Mouse (Mus musculus) urinary bladder, postnatal 0 days (tissue): ENCODE measurements around the gene Arsa. TPM values are rescaled to one million over a fixed set of nuclear protein-coding genes. Genes with fewer than 3 reads are reported as not detected.

Experiments used
- polyA plus RNA-seq: library from polyadenylated mRNA; unstranded; fragments of >200 nt; fragmentation: Nextera tagmentation; extraction: Ambion mirVana; gene quantifications from 2 replicates; pipeline ENCODE4 v1.2.1, GENCODE M21; 2015

Gene Arsa
- 22.7 and 25.5 TPM in 2 replicates for polyA plus RNA-seq

DNA sequence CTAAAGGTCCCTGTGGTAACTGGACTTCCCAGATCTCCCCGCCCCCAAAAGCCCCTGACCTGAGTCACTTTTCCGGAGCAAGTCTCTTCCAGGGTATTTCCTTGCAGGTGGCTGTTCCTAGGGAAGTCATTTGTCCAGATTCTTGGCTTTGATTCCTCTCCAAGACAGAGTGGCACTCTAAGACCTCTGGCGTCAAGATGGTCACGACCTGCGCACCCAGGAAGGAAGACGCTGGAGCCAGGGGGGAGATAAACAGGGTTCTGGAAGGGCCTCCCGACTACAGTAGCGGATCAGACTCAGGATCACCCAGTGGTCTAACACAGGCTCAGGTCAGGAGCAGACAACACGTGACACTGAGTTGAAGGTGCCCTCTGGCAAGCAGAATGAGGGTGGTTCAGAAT is at the start of gene Arsa:
Arsa (minus strand) TSS at position 335 of the 401 bp plus-strand sequence.

DNA sequence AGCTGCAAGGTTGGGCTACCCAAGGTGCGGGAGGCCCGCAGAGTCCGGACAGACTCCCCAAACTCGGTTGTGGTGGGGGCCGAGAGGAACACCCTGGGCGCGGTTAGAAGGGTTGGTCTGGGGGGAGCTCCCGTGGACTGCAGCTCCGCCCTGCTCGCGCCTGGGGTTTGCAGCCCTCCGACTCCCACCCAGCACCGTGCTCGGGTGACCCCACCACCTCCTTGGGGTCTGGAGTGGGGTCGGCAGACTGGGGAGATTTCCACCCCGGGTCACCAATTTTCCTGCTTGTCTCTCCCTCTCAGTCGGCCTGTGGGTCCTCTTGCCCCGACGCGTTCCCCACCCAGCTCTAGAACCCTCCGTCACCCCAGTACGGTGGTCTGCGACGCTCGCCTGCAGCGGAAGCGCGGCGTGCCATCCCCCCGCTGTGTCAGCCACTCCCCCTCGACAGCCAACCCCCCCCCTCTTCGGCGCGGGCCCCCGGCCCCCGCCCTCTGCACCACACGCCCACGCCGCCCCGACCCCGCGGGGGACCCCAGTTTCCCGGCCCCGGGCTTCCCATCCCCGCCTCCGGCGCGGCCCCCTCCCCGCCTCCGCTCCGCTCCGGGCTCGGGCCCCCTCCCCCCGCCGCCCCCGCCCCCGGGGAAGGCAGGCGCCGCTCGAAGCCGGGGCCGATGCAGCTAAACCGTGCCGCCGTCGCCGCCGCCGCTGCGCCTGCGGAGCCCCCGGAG is 21.9 kb upstream of the Arsa start, which contains the start of gene Shank3:
Shank3 (plus strand) TSS at position 663 of the 728 bp plus-strand sequence.

DNA sequence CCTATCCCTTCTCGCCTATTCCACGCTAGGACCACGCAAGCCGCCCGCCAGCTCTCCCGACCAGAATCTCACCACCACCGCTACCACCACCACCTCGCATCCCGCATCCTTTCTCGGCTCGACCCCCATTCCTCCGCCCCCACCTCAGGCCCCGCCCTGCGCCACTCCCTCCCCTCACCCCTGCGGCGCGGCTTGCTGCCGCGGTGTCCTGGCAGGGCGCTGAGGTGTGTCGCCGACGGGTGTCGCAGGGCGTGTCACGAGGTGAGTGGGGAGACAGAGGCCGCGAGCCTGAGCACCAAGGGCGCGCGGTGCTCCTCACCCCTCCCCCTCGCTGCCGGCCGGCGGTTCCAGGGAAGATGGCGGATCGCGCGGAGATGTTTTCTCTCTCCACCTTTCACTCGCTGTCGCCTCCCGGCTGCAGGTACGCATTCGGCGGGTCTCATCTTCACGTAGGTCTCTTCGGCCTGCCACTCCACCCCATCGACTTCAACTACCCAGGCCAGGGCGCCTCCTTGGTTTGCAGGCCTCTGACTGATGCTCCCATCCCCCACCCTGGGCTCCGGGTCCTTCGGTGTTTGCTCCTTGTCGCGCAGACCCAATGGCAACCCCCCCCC is 23.3 kb downstream of the Arsa start, which contains the start of gene Mapk8ip2:
Mapk8ip2 (plus strand) TSS at position 49 of the 614 bp plus-strand sequence.

DNA sequence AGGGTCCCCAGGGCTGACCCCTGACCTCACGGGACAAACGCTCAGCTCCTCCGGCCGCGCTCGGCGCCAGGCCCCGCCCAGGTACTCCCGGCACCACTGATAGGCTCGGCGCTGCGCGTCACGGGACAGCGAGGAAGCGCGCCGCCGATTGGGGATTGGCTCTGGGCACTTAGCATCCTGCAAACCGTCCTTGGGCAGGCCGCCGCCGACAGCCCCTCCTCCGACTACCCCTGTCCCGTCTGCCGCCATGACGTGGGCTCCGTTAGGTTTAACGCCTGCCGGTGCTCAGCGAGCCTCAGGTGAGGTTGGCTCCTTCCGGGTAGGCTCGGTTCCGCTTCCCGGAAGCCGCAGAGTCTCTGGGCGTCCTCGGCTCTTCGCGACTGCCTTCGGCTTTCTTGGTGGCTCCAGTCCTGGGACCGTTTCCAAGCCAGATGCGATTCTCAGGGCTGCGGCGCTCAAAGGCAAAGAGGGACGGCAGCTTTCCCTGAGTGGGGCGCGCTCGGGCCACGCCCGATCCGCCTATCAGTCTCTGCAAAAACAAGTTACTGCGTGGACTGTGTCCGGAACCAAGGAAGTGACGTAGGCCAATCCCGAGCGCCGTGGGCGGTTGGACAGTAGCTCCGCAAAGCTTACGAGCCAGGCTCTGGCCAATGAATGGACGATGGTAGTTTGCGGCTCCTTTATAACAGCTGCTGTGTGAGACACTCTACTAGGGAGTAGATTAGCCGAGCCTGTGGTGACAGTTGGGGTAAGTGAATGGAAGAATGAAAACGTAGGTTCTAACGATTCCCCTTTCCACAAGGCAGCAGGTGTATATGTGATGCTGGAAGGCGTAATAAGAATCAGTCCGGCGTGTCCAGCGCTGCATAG is 47.6 kb downstream of the Arsa start, which contains the start of the genes C730034F03Rik, Gm44502 and Chkb:
C730034F03Rik (plus strand) TSS at position 238 of the 870 bp plus-strand sequence.
Gm44502 (minus strand) TSS at position 345 of the 870 bp plus-strand sequence.
Chkb (minus strand) TSS at position 557 of the 870 bp plus-strand sequence.

DNA sequence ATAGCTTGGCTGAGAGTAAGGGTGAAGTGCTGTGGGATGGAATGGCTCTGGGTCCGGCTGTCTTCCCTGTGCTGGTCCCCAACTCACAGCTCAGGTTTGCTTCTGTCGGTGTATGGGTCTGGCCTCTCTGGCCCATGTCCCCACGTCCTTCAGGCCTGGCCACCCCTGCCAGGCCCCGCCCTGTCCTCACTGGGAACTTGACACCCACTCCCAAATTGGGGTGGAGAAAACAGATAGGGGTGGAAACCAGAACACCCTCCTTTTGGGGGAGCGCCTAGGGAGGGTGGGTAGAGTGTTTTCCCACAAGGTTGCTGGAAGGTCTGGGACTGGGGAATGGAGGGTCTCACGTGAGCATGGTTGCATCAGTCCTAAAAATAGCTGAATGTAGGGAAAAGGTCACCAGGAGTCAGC is 51.5 kb downstream of the Arsa start, which contains the start of gene Cpt1b:
Cpt1b (minus strand) TSS at position 153 of the 411 bp plus-strand sequence.

Other genes starting within 250 kb of the Arsa start
- 30.5 and 30.9 TPM in 2 replicates for gene Sbf1, start 162.1 kb downstream of the Arsa start, polyA plus RNA-seq
- gene Adm2, start 154.7 kb downstream of the Arsa start, polyA plus RNA-seq = 0.40 and 0.57 TPM in 2 replicates
- gene Miox, start 143.0 kb downstream of the Arsa start, polyA plus RNA-seq = not detected in 2 replicates
- 43.3 and 44.4 TPM in 2 replicates for gene Lmf2, start 121.8 kb downstream of the Arsa start, polyA plus RNA-seq
- 87.6 and 102 TPM in 2 replicates for gene Ncaph2, start 121.7 kb downstream of the Arsa start, polyA plus RNA-seq
- 5.2 and 7.6 TPM in 2 replicates for gene Sco2, start 103.6 kb downstream of the Arsa start, polyA plus RNA-seq
- gene Tymp, start 100.4 kb downstream of the Arsa start, polyA plus RNA-seq = 1.5 and 1.9 TPM in 2 replicates
- 0.17 and 0.23 TPM in 2 replicates for gene Odf3b, start 98.1 kb downstream of the Arsa start, polyA plus RNA-seq
- gene Klhdc7b, start 92.5 kb downstream of the Arsa start, polyA plus RNA-seq = not detected in 2 replicates
- gene Syce3, start 66.9 kb downstream of the Arsa start, polyA plus RNA-seq = not detected in 2 replicates
- gene Cpt1b, start 51.6 kb downstream of the Arsa start, polyA plus RNA-seq = 0.67 and 0.69 TPM in 2 replicates
- gene C730034F03Rik, start 47.8 kb downstream of the Arsa start, polyA plus RNA-seq = 2.0 and 2.6 TPM in 2 replicates
- 0.19 TPM in 1 of 2 replicates, not detected in the other for gene Gm44502, start 47.7 kb downstream of the Arsa start, polyA plus RNA-seq
- gene Chkb, start 47.5 kb downstream of the Arsa start, polyA plus RNA-seq = 35.8 and 36.2 TPM in 2 replicates
- 0.63 and 1.0 TPM in 2 replicates for gene Mapk8ip2, start 23.5 kb downstream of the Arsa start, polyA plus RNA-seq
- 0.55 and 0.70 TPM in 2 replicates for gene Shank3, start 22.2 kb upstream of the Arsa start, polyA plus RNA-seq
- gene Acr, start 90.9 kb upstream of the Arsa start, polyA plus RNA-seq = 0.10 and 0.11 TPM in 2 replicates
- 16.4 and 19.0 TPM in 2 replicates for gene Rabl2, start 114.5 kb upstream of the Arsa start, polyA plus RNA-seq